Mouse (Mus musculus) urinary bladder, postnatal 10 days (tissue): ENCODE results near the gene Creg1.

Source experiments
- DNase-seq: peaks from one replicate; pipeline ENCODE4 v3.0.0; 2022; ENCODE audit warnings: low spot score

Creg1 gene

GRCm38 (mm10) chr1:165788511-165788910 lies 25.0 kb downstream of the Creg1 start, which contains the start of gene Cd247:
TSS of gene Cd247 (plus strand) at chr1:165788681.
- no peak for DNase-seq

GRCm38 (mm10) chr1:165789066-165789660 lies 25.6 kb downstream of the Creg1 start:
- DNase-seq, result no peak

DNA sequence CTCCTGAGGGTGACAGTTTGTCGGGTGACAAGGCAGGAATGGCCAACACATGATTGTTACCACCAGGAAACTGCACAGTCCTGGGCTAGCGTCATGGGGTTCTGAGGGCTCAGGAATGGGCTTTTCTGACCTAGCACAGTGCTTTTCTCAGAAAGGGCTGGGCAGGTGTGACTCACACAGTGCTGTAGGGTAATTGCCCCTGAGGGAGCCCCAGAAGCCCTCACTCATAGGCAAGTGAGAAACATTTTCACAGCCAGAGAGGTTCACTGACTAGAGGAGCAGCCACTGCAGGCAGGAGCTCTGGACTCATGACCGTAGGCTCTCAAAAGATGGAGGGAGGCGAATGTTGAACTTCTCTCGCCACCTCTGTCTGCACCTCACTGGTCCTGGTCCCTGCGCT lies 26.4 kb downstream of the Creg1 start:
- DNase-seq, result no peak

DNA sequence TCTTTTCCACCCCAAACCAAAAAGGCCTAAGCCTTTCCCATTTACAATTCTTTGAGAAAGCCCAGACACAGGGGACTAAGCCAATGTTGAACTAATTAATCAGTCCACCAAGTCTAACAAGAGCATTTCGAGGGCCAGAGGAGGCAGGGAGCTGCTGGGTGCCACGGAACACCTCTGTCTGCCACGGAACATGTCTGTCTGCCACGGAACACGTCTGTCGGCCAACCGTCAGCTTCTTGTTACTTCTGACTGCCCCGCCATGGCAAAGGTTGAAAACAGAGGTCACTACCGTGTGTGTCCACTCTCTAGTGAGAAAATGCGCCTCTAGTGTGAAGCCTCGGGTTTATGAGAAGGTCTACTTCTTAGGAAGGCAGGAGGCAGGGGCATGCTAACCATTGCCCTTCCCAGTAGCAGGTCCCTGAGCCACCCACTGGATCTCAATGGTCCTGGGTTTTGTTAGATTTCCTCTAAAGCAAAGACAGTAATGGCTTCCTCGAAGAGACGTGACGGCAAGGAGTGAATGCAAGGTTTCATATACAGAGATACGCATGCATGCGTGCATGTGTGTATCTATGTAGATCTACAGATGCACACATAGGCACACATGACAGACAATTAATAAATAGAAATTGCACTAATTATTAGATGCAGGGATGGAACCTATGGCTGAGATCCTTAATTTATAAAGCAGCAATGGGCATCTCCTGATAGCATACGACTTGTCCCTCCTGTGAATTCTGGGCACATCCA lies 27.1 kb downstream of the Creg1 start:
- DNase-seq, result no peak

DNA sequence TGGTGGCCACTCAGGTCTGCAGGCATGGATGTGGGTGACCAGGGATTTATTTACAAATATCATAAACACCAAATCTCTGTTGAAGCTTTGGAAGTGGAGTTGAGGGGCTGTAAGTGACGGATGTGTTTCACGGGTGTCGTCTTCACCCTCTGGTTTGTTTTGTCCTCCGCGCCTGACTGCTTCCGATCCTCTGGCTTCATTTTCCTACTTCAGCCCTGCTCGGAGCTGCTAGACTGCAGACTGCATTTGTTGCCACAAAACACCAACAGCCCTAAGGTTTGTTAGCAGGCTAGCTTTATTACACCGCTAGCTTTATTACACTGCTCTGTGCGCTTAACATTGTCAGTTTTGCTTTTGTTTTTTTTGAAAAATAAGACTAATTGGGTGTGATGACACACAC lies 27.9 kb downstream of the Creg1 start:
- no peak for DNase-seq

GRCm38 (mm10) chr1:165801709-165802310 lies 38.3 kb downstream of the Creg1 start:
- no peak for DNase-seq

DNA sequence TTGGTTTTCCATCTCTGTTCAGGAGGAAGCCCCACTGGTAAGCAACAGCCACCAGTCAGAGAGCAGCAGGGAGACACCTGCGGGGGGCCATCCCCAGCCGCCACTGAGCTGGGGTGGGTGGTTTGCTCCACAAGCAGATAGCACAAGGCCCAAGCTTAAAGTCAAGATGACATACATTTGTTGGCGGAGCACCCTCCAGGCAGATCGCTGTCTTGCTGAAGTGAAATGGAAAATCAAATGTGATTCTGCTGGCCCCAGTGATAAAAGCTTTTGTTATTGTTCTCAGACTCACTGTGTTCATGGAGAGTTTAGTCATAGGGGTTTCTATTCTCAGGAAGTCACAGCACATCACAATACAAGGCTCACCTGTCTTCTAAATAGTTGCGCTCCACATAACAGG lies 39.6 kb downstream of the Creg1 start:
- DNase-seq, result no peak

DNA sequence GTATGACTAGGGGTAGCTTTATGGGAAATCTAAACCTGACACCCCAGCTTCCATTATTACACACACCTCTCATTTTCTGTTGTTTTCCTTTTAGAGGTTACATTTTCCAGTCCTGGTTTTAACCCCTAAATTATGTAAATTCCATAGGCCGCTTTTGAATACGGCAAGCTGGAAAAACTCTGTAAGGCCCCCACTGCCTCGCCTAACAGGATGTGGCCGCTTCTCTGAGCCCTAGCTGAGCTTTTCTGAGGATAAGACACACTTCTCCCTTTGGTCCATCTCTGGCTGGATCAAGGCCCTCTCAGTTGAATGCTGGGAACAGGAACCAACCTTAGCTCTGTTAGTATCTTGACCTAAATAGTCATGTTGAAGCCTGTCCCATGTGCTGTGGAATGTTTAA lies 40.6 kb downstream of the Creg1 start:
- no peak for DNase-seq

- no peak for DNase-seq
Observed at GRCm38 (mm10) chr1:165810633-165811032, 47.1 kb downstream of the Creg1 start.

DNA sequence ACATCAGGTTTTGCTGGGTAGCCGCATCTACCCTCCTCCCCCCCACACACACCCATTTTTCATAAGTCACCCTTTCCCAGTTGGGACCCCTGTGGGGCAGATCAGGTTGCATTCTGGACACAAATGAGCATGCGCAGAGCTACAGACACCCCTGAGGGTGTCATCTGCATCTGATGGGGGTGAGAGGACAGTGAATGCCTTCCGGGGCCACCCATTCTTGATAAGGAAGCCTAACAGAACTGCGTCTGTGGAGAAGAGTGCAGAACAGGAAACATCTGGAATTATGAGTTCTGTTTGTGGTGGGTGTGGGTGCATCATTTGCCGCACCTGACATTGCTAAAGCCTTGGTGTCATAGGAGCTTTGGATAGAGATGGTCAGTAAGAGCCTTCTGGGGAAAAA lies 47.6 kb downstream of the Creg1 start:
- no peak for DNase-seq

- DNase-seq, result no peak
Observed at GRCm38 (mm10) chr1:165812775-165813174, 49.2 kb downstream of the Creg1 start.

DNA sequence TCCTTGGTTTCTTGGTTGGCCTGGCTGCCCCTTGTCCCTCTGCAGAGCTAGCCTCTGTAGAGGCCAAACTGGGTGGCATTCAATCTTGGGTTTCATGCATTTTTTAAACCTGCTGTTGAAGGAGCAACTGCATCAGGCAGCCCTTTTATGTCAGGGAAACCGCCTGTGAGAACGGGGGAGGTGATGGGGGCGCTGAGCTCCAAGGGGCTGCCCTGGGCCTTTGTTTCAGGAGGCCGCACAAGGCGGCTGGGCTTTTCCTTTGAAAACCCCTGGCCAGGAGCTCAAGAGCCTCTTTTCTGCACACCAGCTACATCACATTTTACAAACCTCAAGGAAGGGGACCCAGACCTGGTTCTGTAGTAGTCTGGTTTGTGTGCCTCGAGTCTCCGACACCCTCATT lies 50.6 kb downstream of the Creg1 start:
- DNase-seq, result no peak

- no peak for DNase-seq
Observed at GRCm38 (mm10) chr1:165814521-165815278, 51.2 kb downstream of the Creg1 start.

DNA sequence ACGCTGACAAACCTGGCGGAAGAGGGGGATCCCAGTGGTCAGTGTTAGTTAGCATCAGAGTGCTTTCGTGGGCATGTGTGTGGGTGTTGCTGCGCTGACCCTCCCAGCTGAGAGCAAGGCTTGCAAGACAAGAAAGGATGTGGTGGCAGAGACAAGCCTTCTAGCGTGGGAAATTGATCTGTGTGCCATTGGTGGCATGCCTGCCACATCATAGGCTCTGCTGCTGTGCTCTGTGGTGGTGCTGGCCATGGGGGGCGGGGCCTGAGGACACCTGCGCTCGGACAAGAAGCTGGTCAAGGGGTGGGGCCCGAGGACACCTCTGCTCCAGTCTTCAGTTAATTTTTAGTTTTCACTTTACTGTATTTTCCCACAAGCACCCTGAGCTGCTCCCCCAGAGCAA lies 52.8 kb downstream of the Creg1 start:
- DNase-seq, result no peak

- DNase-seq, result no peak
Observed at GRCm38 (mm10) chr1:165817264-165817663, 53.7 kb downstream of the Creg1 start.

DNA sequence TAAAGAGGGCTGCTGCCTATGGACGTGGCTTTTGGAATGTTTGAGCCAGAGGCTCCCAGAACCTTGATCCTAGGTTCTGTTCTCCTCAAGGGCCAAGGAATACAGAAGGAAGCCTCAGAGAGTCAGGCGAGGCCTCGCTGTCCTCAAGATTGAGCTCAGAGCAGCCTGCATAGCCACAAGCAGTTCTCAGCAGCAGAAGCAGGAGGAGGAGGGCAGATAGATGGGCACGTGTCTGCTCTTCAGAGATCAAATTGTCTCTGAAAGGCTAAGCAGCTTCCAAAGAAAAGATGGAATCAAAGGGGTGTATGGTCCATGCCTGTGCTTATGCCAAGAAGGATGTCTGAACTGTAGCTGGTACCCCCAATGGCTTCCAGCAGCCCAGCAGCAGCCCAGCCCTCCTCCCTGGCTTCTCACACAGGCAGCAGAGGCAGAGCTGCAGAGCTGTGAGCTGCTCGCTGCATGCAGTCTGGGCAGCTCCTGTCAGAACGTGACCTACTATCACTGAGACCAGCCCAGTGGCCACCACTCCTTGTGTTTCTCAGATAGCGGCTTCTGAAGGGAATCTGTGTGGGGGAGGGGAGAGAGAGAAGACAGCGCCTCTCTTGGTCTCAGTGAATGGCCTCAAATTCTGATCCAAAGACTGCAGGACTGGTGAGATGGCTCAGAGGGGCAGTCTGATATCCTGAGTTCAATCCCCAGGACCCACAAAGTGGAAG lies 54.8 kb downstream of the Creg1 start:
- DNase-seq, result no peak

DNA sequence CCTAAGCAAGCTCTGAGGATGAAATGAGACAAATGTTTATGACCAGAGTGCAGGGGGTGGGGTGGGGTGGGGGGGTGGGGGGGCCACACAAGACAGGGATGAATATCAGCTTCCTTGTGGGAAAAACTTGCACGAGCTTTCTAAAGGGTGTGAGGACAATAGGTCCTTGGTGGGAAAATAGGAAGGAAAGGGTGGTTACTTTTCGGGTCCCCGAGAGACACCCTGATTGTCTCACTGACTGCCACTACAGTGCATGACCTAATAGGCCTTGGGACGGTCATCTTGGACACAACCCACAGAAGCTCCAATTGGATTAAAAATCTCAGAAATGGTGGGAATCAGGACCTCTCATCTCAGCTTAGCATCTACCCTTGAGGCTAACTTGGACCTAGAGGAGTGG lies 55.6 kb downstream of the Creg1 start:
- no peak for DNase-seq

GRCm38 (mm10) chr1:165822031-165822430 lies 58.5 kb downstream of the Creg1 start:
- no peak for DNase-seq
